10 mouse cellular contexts compared by ENCODE assay signal in genomic region chr9:99153655-99154054, GRCm38 (mm10). TPM values are rescaled to one million over a fixed set of nuclear protein-coding genes. Genes with fewer than 3 reads are reported as not detected.
DNase-seq lines count a peak whose midpoint lies in the region; ATAC-seq lines count a peak whose summit lies in the region.
"Had no signal": no experiment of that assay in that cellular context is flagged by ENCODE, and none has a peak within 500 bp of the region (broad histone marks: within the 10 kb centered on the region; RNA-seq: fewer than 3 reads in every experiment).

No protein-coding gene starts in this region.

- ATAC-seq in activated CD4-positive, CD25-positive, alpha-beta regulatory T cell, adult 4 months, result no peak
- ATAC-seq in megakaryocyte, adult 5-6 weeks (ENCODE audit: poor library complexity, severe bottlenecking), result no peak

- no peak overlapping the region for H3K27ac ChIP-seq in heart, embryonic 10.5 days
- H3K27ac ChIP-seq: neural tube, embryonic 12.5 days had no signal

- H3K36me3 ChIP-seq in heart, embryonic 10.5 days, result no peaks in the 10 kb centered on the region
- H3K36me3 ChIP-seq: G1E; neural tube, embryonic 12.5 days had no signal

- H3K9me3 ChIP-seq in heart, embryonic 10.5 days, result no peaks in the 10 kb centered on the region
- H3K9me3 ChIP-seq: G1E; neural tube, embryonic 12.5 days had no signal

- H3K4me1 ChIP-seq in heart, embryonic 10.5 days, result peaks cover 6% of the 10 kb centered on the region

- DNase-seq in heart, adult 11 months, result peak; percentile 96
- no peak for DNase-seq in heart, embryonic 10.5 days (ENCODE audit: low spot score)
- DNase-seq in testis, postnatal 10 days (ENCODE audit: low spot score), result peak; percentile 65
- no peak for DNase-seq in testis, postnatal 14 days (ENCODE audit: low spot score)
- DNase-seq in heart, postnatal 4 days, result peak; percentile 72
- no peak for DNase-seq in gastrocnemius, postnatal 25 days

- 42% methylated on average over 3 of the region's 3 CpGs for WGBS in heart, embryonic 10.5 days

- no peak overlapping the region for H3K4me3 ChIP-seq in heart, embryonic 10.5 days
- H3K4me3 ChIP-seq: neural tube, embryonic 12.5 days had no signal

- no peaks in the 10 kb centered on the region for H3K27me3 ChIP-seq in heart, embryonic 10.5 days (ENCODE audit: insufficient read depth, poor library complexity, severe bottlenecking)
- H3K27me3 ChIP-seq: neural tube, embryonic 12.5 days had no signal

RNA-seq across cellular contexts. Expression of gene Pik3cb, which starts 13.2 kb away (rescaled TPM):
- 2.0 and 2.4 TPM in 2 replicates for polyA plus RNA-seq in heart, embryonic 10.5 days (2016; fragmentation: Nextera tagmentation; extraction: Ambion mirVana)
- total RNA-seq in heart, postnatal 4 days (2021), result 10 to 100 TPM; 11.0 to 11.6 TPM
- polyA plus RNA-seq in activated CD4-positive, CD25-positive, alpha-beta regulatory T cell, adult 4 months (2017; shearing (Covaris generic)), result 1 to 10 TPM in 1 of 2 experiments, under 1 TPM in 1; 0.41 to 1.0 TPM
- 1 to 10 TPM; 3.8 to 5.0 TPM for total RNA-seq in gastrocnemius, postnatal 25 days (2021)
- 18.9 and 19.9 TPM in 2 replicates for total RNA-seq in megakaryocyte, adult 5-6 weeks (2015)
- total RNA-seq in megakaryocyte, adult 5-6 weeks (2017), result 8.2 and 10.0 TPM in 2 replicates

Comparison
In these comparisons a context has a peak if more than half of its experiments do, and no peak if none do; other contexts are left out.
1. DNase-seq: peak in heart, adult 11 months (single experiment), testis, postnatal 10 days (single experiment) and heart, postnatal 4 days (single experiment); none in heart, embryonic 10.5 days (single experiment), testis, postnatal 14 days (single experiment) and gastrocnemius, postnatal 25 days (single experiment).